Mouse (Mus musculus) stomach, embryonic 14.5 days (tissue): ENCODE results near the gene Mtch1. TPM values are rescaled to one million over a fixed set of nuclear protein-coding genes. Genes with fewer than 3 reads are reported as not detected.
"Not testable (repeated sequence)": the region's sequence is repeated elsewhere in the genome, so short reads cannot be mapped to it uniquely, and the experiment has no call there.

Experiments used
- ATAC-seq: fragments of 200-750 bp; cut with Nextera tagmentation; 2 replicates; pipeline ENCODE4 v1.8.0; 2017; ENCODE audit warnings: low read depth, moderate TSS enrichment; ENCODE audit not compliant: insufficient number of reproducible peaks, insufficient read depth, low FRiP score
- H3K27ac ChIP-seq: fragments of 300-500 bp; sonication (generic); 2 replicates; pipeline ENCODE4 v1.5.1; 2014; ENCODE audit warnings: mild to moderate bottlenecking, low read length, moderate library complexity, mixed read lengths
- H3K27me3 ChIP-seq: fragments of 300-500 bp; sonication (generic); 2 replicates; pipeline ENCODE4 v1.6.1; 2014; ENCODE audit warnings: low read length, control low read depth, mixed read lengths; ENCODE audit not compliant: control insufficient read depth, insufficient read depth
- H3K36me3 ChIP-seq: fragments of 300-500 bp; sonication (generic); 2 replicates; pipeline ENCODE4 v1.6.1; 2014; ENCODE audit warnings: mild to moderate bottlenecking, control low read depth, low read length, moderate library complexity, mixed read lengths; ENCODE audit not compliant: control insufficient read depth, insufficient read depth
- H3K4me1 ChIP-seq: fragments of 300-500 bp; sonication (generic); 2 replicates; pipeline ENCODE4 v1.6.1; 2014; ENCODE audit warnings: low read length, control low read depth, mixed read lengths; ENCODE audit not compliant: control insufficient read depth, insufficient read depth
- H3K4me2 ChIP-seq: fragments of 300-500 bp; sonication (generic); replicated peaks from 2 replicates; pipeline ENCODE4 v1.6.1; 2014; ENCODE audit warnings: low read depth, low read length, control low read depth
- H3K4me3 ChIP-seq: fragments of 300-500 bp; sonication (generic); 2 replicates; pipeline ENCODE4 v1.5.1; 2014; ENCODE audit warnings: low read depth, low read length, control low read depth
- H3K9ac ChIP-seq: fragments of 300-500 bp; sonication (generic); replicated peaks from 2 replicates; pipeline ENCODE4 v1.6.1; 2014; ENCODE audit warnings: low read depth, mild to moderate bottlenecking, control low read depth, low read length, moderate library complexity, mixed read lengths
- H3K9me3 ChIP-seq: fragments of 300-500 bp; sonication (generic); 2 replicates; pipeline ENCODE4 v1.6.1; 2016; ENCODE audit warnings: low read depth, low read length, control low read depth; ENCODE audit not compliant: control insufficient read depth
- WGBS: fragments of 180-500 bp; shearing (Covaris S2); extraction: QIAGEN DNeasy Blood & Tissue Kit; methylation state at CpG from one replicate; pipeline ENCODE4 v1.1.7; 2014; 5-methylcytosine and 5-hydroxymethylcytosine counted together
- polyA plus RNA-seq: library from polyadenylated mRNA; unstranded; fragments of >200 nt; fragmentation: Nextera tagmentation; extraction: Ambion mirVana; gene quantifications from 2 replicates; pipeline ENCODE4 v1.2.1, GENCODE M21; 2014

Gene Mtch1
- polyA plus RNA-seq, 1 experiment from 2014 or later, result 287 TPM

DNA sequence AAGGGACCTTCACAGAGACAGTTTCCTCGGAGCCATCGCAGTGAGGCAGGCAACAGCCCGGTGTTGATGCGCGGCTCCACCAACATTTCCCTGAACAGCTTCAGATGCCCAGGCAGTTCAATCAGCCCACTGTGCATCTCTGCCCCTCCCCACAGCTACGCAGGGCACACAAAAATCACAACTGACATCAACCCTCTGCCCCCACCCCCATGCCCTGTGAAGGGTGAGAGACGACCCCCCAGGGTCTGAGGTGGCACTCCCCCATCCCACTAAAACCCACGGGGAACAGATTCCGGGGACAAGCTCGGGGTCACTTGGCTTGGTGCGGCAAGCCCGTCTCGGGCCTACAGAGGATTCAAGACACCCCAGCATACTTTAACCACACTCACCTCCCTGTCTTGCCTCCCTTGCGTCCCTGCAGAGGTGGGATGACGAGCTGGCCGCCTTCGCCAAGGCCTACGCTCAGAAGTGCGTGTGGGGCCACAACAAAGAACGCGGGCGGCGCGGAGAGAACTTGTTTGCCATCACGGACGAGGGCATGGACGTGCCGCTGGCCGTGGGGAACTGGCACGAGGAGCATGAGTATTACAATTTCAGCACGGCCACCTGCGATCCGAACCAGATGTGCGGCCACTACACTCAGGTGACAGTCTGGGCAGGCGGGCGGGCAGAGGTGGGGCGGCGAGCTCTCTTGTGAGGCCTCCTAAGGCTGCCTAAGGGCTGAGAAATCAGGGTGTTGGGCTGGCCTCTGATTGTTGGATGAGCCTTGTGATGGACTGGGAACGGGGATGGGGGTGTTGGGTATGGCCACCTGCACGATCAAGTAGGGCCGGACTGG lies 25.8 kb downstream of the Mtch1 start:
- 0 out of 2 replicates have a peak, but pooled peaks have one; percentile 5 for ATAC-seq
- Histone ChIP-seq H3K9me3 (no peaks in the 10 kb centered on the region), H3K4me3 (peak overlapping the region; percentile 2; the same call in 1 of the 2 replicates), H3K27ac (no peak overlapping the region), H3K4me1 (peaks cover 7% of the 10 kb centered on the region; the same call in 1 of the 2 replicates), H3K9ac (no peak overlapping the region), H3K36me3 (no peaks in the 10 kb centered on the region), H3K4me2 (peak overlapping the region; percentile 8; the same call in 1 of the 2 replicates), H3K27me3 (no peaks in the 10 kb centered on the region)
- 23% methylated on average over 41 of the region's 41 CpGs for WGBS

DNA sequence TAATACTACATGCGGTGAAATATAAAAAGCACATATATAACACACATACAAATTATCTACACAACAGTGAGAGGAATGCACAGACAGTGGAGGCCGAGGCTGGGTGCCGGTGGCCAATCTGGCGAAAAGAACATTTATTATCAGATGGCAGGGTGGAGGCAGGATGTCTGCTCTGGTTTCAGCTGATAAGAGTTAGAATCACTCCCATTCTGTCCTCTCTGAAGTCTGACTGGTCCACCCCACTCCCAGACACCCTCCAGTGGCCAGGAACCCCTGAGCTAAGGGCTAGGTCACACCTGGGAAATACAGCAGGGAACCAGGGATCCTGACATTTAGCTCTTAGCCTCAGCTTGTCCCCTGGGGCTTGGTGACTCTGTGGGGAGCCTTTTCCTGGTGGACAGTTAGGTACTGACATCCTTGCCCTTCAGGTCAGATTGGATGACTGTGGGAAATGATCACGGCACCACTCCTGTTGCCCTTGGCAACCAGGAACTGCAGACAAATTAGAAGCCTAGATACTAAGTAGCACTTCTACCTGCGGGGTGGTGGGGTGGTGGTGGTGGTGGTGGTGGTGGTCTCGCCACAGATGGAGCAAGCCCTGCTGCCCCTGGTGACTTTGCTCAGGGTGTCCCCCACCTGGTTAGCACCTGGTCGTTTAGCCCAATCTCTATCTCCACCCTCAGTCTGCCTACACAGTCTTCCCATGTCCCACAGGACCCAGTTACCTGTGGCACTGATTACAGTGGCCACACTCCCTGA lies 27.7 kb downstream of the Mtch1 start:
- Histone ChIP-seq H3K27ac (no peak overlapping the region), H3K27me3 (no peaks in the 10 kb centered on the region), H3K4me2 (no peak overlapping the region), H3K4me3 (no peak overlapping the region), H3K4me1 (no peaks in the 10 kb centered on the region), H3K9ac (no peak overlapping the region), H3K36me3 (no peaks in the 10 kb centered on the region), H3K9me3 (no peaks in the 10 kb centered on the region)
- 49% methylated on average over 8 of the region's 8 CpGs for WGBS
- ATAC-seq, result no peak

DNA sequence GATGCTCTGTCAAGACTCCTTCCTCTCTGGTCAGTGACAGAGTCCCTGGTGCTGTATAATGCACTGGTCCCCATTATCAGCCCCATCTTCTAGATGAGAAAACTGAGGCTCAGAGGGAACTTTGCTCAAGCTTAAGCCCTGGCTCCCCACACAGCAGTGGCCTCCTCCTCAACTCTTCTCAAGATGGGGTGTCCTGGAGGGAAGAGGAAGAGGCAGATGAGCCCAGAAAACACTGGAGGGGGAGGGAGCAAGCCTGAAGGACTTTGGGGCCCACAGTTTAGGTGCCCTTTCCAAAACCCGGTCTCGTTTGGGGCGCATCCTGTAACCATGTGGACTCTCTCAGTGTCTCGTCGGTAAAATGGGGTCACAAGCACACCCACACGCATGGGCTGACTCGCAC lies 28.3 kb downstream of the Mtch1 start:
- H3K4me1 ChIP-seq, result no peaks in the 10 kb centered on the region
- no peaks in the 10 kb centered on the region for H3K27me3 ChIP-seq
- H3K27ac ChIP-seq, result no peak overlapping the region
- no peak for ATAC-seq
- H3K36me3 ChIP-seq, result no peaks in the 10 kb centered on the region
- no peaks in the 10 kb centered on the region for H3K9me3 ChIP-seq
- no peak overlapping the region for H3K4me2 ChIP-seq
- WGBS, result 90% methylated on average over 7 of the region's 7 CpGs
- H3K4me3 ChIP-seq, result no peak overlapping the region
- H3K9ac ChIP-seq, result no peak overlapping the region

DNA sequence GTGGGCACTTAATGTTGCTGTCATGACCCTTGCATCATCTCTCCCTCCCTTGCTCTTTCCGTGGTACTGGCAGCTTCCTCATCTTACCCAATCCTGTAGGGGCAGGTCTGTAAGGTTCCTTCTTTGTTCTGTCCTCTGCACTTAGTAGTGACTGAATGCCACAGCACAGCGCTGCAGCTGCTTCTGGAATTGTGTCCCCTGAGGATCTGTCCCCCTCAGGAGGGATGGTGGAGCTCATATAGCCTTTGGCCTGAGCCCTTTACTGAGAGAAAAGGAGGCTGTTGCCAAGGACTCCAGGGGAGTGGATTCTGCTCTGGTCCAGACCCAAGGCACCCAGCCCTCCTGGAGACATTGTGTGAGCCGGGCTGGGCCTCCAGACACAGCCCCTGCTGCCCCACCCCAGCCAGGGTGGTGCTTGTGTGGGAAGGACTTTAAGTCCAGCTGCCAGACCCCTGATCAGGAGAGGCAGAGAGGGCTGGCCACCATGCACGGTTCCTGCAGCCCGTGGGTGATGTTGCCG lies 28.9 kb downstream of the Mtch1 start:
- 57% methylated on average over 6 of the region's 6 CpGs for WGBS
- Histone ChIP-seq H3K27me3 (no peaks in the 10 kb centered on the region), H3K27ac (no peak overlapping the region), H3K4me2 (no peak overlapping the region), H3K36me3 (no peaks in the 10 kb centered on the region), H3K4me3 (no peak overlapping the region), H3K9me3 (no peaks in the 10 kb centered on the region), H3K9ac (no peak overlapping the region), H3K4me1 (no peaks in the 10 kb centered on the region)
- no peak for ATAC-seq

DNA sequence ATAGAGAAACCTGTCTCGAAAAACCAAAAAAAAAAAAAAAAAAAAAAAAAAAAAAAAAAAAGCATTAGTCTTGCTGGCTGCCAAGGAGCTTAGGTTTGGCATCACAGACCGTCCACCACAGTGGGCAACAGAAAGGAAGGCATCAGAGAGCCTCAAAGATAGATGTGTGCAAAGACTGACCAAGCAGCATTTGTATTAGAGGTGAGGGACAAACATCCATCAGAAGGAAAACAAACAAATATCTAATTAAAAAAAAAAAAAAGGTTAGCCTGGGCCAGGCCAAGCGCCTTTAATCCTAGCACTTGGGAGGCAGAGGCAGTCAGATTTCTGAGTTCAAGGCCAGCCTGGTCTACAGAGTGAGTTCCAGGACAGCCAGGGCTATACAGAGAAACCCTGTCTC lies 30.4 kb downstream of the Mtch1 start, which contains the start of gene Pi16:
TSS of gene Pi16 (plus strand) at position 301 of the 400 bp plus-strand sequence.
- 82% methylated on average over 3 of the region's 3 CpGs for WGBS
- H3K9ac ChIP-seq, H3K4me2 ChIP-seq, ATAC-seq, H3K27ac ChIP-seq, H3K9me3 ChIP-seq, H3K36me3 ChIP-seq, H3K27me3 ChIP-seq, H3K4me3 ChIP-seq, H3K4me1 ChIP-seq: not testable (repeated sequence)

DNA sequence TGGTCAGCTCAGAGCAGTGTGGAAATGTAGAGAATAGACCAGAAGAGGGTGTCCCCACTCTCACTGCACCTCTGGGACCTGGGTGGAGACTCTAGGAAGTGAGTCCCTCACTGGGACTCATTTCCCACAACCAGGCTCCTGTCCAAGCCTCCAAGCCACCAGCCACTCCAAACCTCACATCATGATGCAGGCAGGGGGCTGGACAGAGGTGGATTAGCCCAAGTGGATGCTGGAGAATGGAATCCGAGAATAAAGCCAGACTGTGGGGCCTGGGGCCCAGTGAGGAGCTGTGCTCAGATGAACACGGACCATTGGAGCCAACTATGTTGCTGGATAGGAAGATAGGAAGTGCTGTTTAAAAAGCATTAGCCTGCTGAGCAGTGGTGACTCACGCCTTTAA lies 30.8 kb downstream of the Mtch1 start:
- no peaks in the 10 kb centered on the region for H3K4me1 ChIP-seq
- 0 out of 2 replicates have a peak, but pooled peaks cover 3% of the 10 kb centered on the region for H3K9me3 ChIP-seq
- WGBS, result 77% methylated on average over 3 of the region's 3 CpGs
- H3K9ac ChIP-seq, result no peak overlapping the region
- H3K4me3 ChIP-seq, result no peak overlapping the region
- ATAC-seq, result no peak
- no peak overlapping the region for H3K27ac ChIP-seq
- H3K4me2 ChIP-seq, result no peak overlapping the region
- no peaks in the 10 kb centered on the region for H3K27me3 ChIP-seq
- no peaks in the 10 kb centered on the region for H3K36me3 ChIP-seq

DNA sequence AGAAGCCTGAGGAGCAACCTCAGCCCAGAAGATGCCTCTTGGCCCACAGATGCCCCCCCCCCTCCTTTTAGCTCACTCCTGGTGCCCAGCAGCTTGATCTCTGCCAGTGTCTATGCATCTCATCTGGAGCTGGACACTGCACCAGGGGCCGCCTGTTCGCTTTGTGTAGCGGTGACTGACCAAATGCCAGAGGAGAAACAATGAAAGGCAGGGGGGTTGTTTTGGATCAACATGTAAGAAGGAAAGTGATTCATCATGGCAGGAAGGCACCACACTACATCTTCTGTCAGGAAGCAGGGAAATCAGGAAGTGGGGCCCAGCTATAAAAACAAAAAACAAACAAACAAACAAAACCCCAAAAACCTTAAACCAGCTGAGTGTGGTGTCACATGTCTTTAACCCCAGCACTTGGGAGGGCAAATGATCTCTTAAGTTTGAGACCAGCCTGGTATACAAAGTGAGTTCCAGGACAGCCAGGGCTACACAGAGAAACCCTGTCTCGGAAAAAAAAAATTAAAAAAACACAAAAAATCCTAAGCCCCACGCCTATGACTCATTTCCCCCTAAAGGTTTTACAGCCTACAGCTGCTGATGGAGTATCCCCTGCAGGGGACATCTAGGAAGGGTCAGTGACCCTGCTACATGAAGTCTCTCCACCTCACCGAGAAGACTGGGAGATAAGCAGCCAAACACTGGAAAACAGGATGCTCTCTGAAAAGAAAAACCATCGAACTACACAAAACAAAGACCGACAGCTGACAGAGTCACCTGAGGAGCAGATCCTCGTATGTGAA lies 31.9 kb downstream of the Mtch1 start:
- no peak for ATAC-seq
- no peak overlapping the region for H3K4me2 ChIP-seq
- H3K27me3 ChIP-seq, result no peaks in the 10 kb centered on the region
- H3K4me3 ChIP-seq, result no peak overlapping the region
- H3K27ac ChIP-seq, result 0 out of 2 replicates have a peak overlapping the region, but pooled peaks have one; percentile 61
- WGBS, result 52% methylated on average over 9 of the region's 9 CpGs
- H3K9me3 ChIP-seq, result 0 out of 2 replicates have a peak, but pooled peaks cover 3% of the 10 kb centered on the region
- no peak overlapping the region for H3K9ac ChIP-seq
- no peaks in the 10 kb centered on the region for H3K36me3 ChIP-seq
- no peaks in the 10 kb centered on the region for H3K4me1 ChIP-seq

DNA sequence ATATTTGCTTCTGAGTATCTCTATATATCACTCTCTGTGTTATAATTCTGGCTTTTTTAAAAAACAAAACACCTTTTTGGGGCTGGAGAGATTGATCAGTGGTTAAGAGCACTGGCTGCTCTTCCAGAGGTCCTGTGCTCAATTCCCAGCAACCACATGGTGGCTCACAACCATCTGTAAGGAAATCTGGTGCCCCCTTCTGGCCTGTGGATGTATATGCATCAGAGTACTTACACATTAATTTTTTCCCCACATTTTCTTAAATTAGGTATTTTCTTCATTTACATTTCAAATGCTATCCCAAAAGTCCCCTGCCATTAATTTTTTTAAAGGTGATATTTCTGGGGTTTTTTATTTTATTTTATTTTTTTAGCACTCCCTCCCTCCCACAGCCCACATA lies 34.4 kb downstream of the Mtch1 start:
- ATAC-seq, result no peak
- no peaks in the 10 kb centered on the region for H3K4me1 ChIP-seq
- no peaks in the 10 kb centered on the region for H3K27me3 ChIP-seq
- H3K27ac ChIP-seq, result no peak overlapping the region
- no peaks in the 10 kb centered on the region for H3K36me3 ChIP-seq
- H3K4me2 ChIP-seq, result no peak overlapping the region
- H3K9me3 ChIP-seq, result 0 out of 2 replicates have a peak, but pooled peaks cover 3% of the 10 kb centered on the region
- no peak overlapping the region for H3K9ac ChIP-seq
- no peak overlapping the region for H3K4me3 ChIP-seq
